Mouse (Mus musculus): ENCODE data around the gene Gmppb.

Gene Gmppb

DNA sequence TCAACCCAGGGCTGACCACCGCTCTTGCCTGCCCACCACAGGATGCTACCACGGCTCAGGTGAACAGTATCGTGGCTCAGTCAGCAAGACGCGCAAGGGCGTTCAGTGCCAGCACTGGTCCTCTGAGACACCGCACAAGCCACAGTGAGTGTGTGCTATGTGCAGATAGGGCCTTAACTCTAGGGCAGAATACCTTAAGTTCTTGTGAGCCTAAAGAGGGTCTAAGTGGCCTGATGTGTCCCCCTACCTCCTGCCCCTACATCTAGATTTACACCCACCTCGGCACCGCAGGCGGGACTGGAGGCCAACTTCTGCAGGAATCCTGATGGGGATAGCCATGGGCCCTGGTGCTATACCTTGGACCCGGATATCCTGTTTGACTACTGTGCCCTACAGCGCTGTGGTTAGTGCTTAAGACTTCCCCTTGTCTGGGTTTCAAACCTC is 34.0 kb downstream of the Gmppb start, which contains the start of gene Rnf123:
Gene Rnf123, minus strand, starts transcription at position 359 of the 444 bp plus-strand sequence.
- DNase-seq = no peak

DNA sequence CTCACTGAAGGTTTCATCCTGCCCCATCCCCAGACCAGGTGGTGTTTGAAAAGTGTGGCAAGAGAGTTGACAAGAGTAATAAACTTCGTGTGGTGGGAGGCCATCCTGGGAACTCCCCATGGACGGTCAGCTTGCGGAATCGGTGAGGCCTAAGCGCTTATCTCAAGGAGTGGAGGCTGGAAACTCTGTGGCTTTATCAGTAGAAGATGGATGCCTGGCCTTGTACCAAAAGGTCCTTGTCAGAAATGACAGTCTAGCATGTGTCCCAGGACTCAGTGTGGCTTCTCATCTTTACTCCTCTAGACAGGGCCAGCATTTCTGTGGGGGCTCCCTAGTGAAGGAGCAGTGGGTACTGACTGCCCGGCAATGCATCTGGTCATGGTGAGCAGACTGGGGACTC is 34.5 kb downstream of the Gmppb start:
- no peak for DNase-seq

DNA sequence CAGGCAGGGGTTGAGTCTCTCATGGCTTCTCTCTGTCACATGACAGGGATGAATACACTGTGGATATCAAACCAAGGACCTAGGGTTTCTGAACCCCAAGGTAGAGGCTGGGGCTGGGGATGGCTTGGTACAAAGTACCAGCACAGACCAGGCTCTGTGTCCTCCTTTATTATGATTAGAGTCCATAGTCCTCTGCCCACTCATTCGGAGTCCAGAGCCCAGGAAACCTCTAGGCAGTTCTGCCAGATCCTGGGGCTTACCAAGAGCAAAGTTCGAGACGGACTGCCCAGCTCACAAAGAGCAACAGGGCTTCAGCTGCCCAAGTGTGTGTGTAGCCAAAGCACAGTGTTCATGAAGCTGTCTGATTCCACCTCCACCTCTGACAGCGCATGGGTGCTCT is 36.2 kb downstream of the Gmppb start:
- no peak for DNase-seq

DNA sequence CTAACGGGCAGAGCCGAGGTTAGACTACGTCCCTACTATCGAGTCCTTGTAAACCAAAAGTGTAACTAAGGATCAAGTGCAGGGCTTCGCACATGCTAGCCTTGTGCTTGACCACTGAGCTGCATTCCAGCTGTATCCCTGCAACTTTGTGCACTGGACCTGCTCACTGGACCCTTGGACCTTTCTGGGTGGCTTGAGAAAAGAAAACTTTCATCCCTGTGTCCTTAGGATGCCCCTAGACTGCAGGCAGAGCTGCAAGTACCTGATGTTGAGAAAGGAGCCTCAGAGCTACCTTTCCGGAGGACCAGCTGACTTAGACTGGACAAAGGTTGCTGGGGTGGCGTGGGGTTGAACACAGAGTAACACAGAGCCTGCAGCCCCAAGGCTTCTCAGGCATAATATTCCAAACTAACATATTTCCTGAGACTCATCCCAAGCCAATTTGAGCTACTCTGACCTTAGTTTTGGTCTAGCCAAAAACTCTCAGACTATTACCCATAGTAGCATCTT is 41.6 kb downstream of the Gmppb start:
- no peak for DNase-seq

DNA sequence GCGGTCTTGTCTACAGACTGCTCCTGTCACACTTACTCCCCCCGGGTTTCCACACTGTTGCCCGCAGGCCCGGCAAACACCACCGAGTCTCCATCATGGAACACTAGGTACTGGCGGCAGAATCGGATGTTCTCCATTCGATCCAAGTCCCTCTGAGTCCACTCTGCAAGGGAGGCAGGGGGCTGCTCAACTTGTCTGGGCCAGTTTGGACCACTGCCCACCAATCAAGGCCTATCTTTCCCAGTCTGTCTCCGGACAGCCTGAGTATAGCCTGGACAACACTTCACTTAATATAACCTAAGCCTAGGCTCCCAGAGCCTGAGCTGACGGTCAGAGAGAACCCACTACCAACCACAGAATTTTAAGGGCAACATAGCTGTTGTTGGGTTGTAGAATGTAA is 44.5 kb downstream of the Gmppb start:
- DNase-seq = no peak

DNA sequence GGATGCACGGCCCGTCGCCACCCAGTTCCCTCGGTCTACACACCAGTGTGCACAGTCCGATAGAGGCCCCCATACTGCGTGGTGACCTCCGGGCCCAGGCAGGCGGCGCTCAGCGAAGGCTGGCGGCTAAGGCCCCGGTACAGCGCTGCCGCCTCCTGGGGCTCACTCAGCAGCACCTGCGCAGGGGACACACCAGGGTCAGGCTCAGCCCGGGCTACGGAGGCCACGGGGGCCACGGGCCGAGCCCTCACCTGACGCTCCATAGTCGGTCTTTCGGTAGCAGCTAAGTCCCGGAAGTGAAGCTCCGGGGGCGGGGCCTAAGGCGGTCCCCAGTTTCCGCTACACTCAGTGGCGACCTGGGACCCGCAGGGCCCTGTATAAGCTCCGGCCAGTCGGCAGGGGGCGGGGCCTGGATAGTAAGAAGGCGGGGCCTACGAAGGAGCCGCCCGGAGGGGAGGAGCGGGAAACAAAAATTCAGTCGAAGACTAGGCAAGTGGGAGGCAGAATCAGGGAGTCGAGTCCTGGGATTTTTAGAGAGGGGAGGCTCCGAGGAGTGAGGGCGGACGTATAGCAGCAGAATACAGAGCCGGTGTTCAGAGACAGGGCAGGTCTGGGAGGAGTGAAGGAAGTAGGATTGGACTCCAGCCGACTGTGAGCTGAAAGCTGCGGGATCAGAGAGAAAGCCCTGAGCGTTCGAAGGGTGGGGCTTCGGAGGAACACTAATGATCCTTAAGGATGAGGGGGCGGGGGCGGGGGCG is 45.3 kb downstream of the Gmppb start, which contains the start of gene Apeh:
Gene Apeh, minus strand, starts transcription at position 423 of the 758 bp plus-strand sequence.
- DNase-seq = peak; percentile 91 to 94

DNA sequence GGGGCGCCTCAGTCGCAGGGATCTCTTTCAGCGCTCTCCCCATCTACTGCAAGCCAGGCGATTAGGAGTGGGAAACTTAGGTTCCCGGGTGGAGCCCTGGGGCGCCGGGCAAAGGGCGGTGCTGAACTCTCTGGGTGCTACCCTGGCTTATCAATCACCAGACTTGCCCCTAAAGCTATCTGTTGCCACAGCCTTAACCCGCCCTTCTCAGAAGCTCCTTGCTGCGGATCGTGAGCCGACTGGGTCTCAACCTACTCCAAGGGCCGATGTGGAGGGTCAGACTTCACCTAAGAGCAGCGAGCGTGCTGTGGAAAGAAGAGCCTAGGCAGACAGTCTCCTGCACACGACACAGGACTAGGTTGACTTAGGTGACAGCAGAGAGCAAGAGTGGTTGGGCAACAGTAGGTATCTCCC is 46.0 kb downstream of the Gmppb start:
- DNase-seq = no peak

DNA sequence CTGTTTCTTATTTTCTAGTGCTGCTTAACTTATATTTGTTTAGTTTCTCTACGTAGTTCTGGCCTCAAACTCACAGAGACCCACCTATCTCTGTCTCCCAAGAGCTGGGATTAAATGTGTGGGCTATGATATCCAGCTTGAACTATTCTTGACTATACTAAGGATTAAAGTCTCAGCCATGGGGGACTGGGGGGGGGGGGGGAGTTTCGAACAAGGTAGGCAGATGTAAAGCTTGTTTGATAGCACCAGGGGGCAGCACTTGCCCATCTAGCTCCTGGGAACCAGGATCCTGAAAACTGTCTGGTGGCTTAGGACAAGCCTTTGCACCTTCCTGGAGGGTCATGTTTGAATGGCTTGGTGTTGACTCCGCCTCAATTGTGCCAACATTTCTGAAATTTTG is 46.5 kb downstream of the Gmppb start:
- DNase-seq = no peak

DNA sequence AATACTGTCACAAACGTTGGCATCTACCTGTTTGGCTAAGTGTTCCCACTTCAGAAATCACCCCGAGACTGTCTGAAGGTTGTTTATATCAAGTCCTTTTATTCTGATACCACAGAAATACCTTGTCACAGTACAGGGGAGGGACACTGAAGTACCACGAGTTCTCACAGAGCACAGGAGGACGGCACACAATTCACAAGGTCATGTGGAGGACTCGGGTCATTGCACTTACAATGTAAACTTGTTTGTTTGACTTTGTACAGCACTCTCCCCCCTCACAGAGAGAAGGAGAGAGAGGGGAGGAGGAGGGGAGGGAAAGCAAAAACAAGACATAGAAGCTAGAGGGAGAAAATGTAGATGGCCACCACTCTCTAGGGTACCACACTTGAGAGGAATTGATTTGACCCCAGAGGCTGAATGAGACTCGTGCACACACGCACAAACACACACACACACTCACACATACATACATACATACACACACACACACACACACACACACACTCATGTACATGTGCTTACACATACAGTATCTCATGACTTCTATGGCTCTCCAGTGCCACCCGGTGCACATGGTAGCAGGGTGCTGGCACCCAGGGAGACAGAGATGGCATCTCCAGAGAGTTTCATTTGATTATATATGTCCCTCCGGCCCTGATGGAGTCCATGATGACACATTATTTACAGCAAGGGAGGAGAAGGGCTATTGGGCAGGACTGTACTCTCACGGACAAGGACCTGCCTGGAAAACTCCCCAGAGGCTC is 47.1 kb downstream of the Gmppb start:
- DNase-seq = no peak

DNA sequence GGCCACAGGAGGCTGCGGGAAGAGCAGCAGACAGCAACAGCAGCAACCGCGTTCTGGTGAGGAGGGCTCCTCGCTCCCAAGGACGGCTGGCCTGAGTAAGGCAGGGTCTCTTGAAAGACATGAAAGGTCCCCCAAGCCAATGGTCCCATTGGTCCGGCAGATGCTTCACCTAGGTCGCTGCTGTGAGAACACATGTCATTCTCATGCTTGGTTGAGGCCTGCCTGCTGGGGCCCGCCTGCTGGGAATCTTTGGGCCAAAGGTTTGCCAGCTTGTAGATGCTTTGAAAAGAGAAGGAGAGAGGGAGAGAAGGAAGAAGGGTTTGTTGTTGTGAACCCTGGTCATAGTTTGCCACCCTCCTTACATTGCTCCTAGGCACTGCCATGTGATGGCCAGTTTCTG is 50.6 kb downstream of the Gmppb start:
- no peak for DNase-seq

Data from thymus, adult 18-20 months (tissue).